Mouse (Mus musculus) liver, embryonic 14.5 days (tissue): ENCODE data around the gene Ebf1. TPM values are rescaled to one million over a fixed set of nuclear protein-coding genes. Genes with fewer than 3 reads are reported as not detected.

ENCODE experiments used
- ATAC-seq: fragments of 200-750 bp; cut with Nextera tagmentation; 2 replicates; pipeline ENCODE4 v1.8.0; 2017; ENCODE audit warnings: moderate number of reproducible peaks, mild to moderate bottlenecking, moderate library complexity; ENCODE audit not compliant: insufficient read depth
- DNase-seq, 3 experiments: peaks; one replicate each; pipeline ENCODE4 v3.0.0-alpha.2; 2012 to 2013; ENCODE audit warnings: low read depth in 3 of 3, low spot score in 3 of 3
- H3K27ac ChIP-seq: fragments of 300-500 bp; sonication (generic); 2 replicates; pipeline ENCODE4 v1.5.1; 2014; ENCODE audit warnings: moderate library complexity, mild to moderate bottlenecking, control low read depth, inconsistent platforms
- H3K27me3 ChIP-seq: fragments of 300-500 bp; sonication (generic); 2 replicates; pipeline ENCODE4 v1.6.1; 2014; ENCODE audit warnings: mild to moderate bottlenecking, low read length, moderate library complexity; ENCODE audit not compliant: control insufficient read depth, insufficient read depth
- H3K36me3 ChIP-seq: fragments of 300-500 bp; sonication (generic); replicated peaks from 2 replicates; pipeline ENCODE4 v1.6.1; 2014; ENCODE audit warnings: low read depth; ENCODE audit not compliant: control insufficient read depth, insufficient read depth
- H3K4me1 ChIP-seq, 2 experiments: fragments of 200-500 bp in 1 of 2; fragments of 300-500 bp in 1 of 2; sonication (generic) in 1 of 2; replicated peaks; 2 replicates each; pipeline ENCODE4 v1.6.1; 2012 to 2014; ENCODE audit warnings: antibody characterized with exemption in 1 of 2, inconsistent platforms in 1 of 2, low read length in 1 of 2; ENCODE audit not compliant: control insufficient read depth in 2 of 2, insufficient read depth in 2 of 2
- H3K4me2 ChIP-seq: fragments of 300-500 bp; sonication (generic); 2 replicates; pipeline ENCODE4 v1.6.1; 2014; ENCODE audit warnings: low read depth, mild to moderate bottlenecking, control low read depth, moderate library complexity
- H3K4me3 ChIP-seq, 2 experiments: fragments of 200-500 bp in 1 of 2; fragments of 300-500 bp in 1 of 2; sonication (generic) in 1 of 2; 2 replicates each; pipeline ENCODE4 v1.5.1; 2012 to 2014; ENCODE audit warnings: low read depth in 2 of 2, low read length in 2 of 2, mild to moderate bottlenecking in 2 of 2, control low read depth in 1 of 2, inconsistent platforms in 1 of 2, moderate library complexity in 1 of 2; ENCODE audit not compliant: insufficient read depth in 1 of 2
- H3K9ac ChIP-seq: fragments of 300-500 bp; sonication (generic); replicated peaks from 2 replicates; pipeline ENCODE4 v1.6.1; 2014; ENCODE audit warnings: mild to moderate bottlenecking, control low read depth, moderate library complexity
- H3K9me3 ChIP-seq: fragments of 300-500 bp; sonication (generic); 2 replicates; pipeline ENCODE4 v1.6.1; 2016; ENCODE audit warnings: low read length, mixed read lengths; ENCODE audit not compliant: control insufficient read depth
- CTCF ChIP-seq: IDR thresholded peaks from 2 replicates; pipeline ENCODE4 v1.5.1; 2016; ENCODE audit warnings: antibody characterized with exemption, low read depth, control low read depth
- EP300 ChIP-seq: IDR thresholded peaks from 2 replicates; pipeline ENCODE4 v1.6.1; 2016; ENCODE audit warnings: antibody characterized with exemption, low read depth
- WGBS: fragments of 180-500 bp; shearing (Covaris S2); extraction: QIAGEN DNeasy Blood & Tissue Kit; methylation state at CpG from one replicate; pipeline ENCODE4 v1.1.7; 2014; ENCODE audit not compliant: insufficient replicate concordance; 5-methylcytosine and 5-hydroxymethylcytosine counted together
- polyA plus RNA-seq, 2 experiments: library from polyadenylated mRNA; depleted of rRNA in 1 of 2; stranded (reverse) in 1 of 2; unstranded in 1 of 2; fragments of >200 nt; fragmentation: Nextera tagmentation in 1 of 2; extraction: Ambion mirVana in 1 of 2; gene quantifications; 2 replicates each; pipeline versions ENCODE4 v1.2.1 to v1.2.3; 2012 to 2014

The Ebf1 gene
- polyA plus RNA-seq, 2 experiments = 0.20 to 0.34 TPM

GRCm38 (mm10) chr11:44619131-44619886 lies 2.2 kb downstream of the Ebf1 start:
- DNase-seq = no peak
- Histone ChIP-seq H3K9ac (no peak overlapping the region), H3K4me1 (no peaks in the 10 kb centered on the region), H3K27ac (no peak overlapping the region), H3K4me2 (no peak overlapping the region), H3K27me3 (peaks cover 72% of the 10 kb centered on the region), H3K4me3 (0 out of 4 replicates have a peak overlapping the region, but pooled peaks of 1 of the 2 experiments have one; percentile 23), H3K36me3 (no peaks in the 10 kb centered on the region), H3K9me3 (no peaks in the 10 kb centered on the region)
- TF ChIP-seq EP300 (no peak), CTCF (no peak)
- WGBS = 4% methylated on average over 15 of the region's 15 CpGs
- no peak for ATAC-seq

GRCm38 (mm10) chr11:44619887-44620693 lies 3.0 kb downstream of the Ebf1 start:
- Histone ChIP-seq H3K4me3 (peak overlapping the region in 1 of 2 experiments; percentile 23; a peak in 1 of 4 replicates), H3K4me2 (no peak overlapping the region), H3K9me3 (no peaks in the 10 kb centered on the region), H3K36me3 (no peaks in the 10 kb centered on the region), H3K9ac (no peak overlapping the region), H3K27me3 (peaks cover 69% of the 10 kb centered on the region), H3K27ac (no peak overlapping the region), H3K4me1 (no peaks in the 10 kb centered on the region)
- WGBS = 5% methylated on average over 41 of the region's 41 CpGs
- ATAC-seq (no peak), DNase-seq (no peak)
- TF ChIP-seq CTCF (no peak), EP300 (no peak)

GRCm38 (mm10) chr11:44620694-44621446 lies 3.8 kb downstream of the Ebf1 start:
- H3K27ac ChIP-seq = no peak overlapping the region
- ATAC-seq (no peak), DNase-seq (no peak)
- H3K4me1 ChIP-seq = no peaks in the 10 kb centered on the region
- no peak overlapping the region for H3K4me2 ChIP-seq
- no peak overlapping the region for H3K4me3 ChIP-seq
- H3K9me3 ChIP-seq = no peaks in the 10 kb centered on the region
- H3K27me3 ChIP-seq = peaks cover 62% of the 10 kb centered on the region
- 36% methylated on average over 19 of the region's 19 CpGs for WGBS
- no peak overlapping the region for H3K9ac ChIP-seq
- no peaks in the 10 kb centered on the region for H3K36me3 ChIP-seq
- TF ChIP-seq CTCF = no peak
- TF ChIP-seq EP300 = no peak

GRCm38 (mm10) chr11:44621615-44622014 lies 4.5 kb downstream of the Ebf1 start:
- Histone ChIP-seq H3K27me3 (peaks cover 55% of the 10 kb centered on the region), H3K9me3 (no peaks in the 10 kb centered on the region), H3K36me3 (no peaks in the 10 kb centered on the region), H3K4me2 (no peak overlapping the region), H3K4me1 (no peaks in the 10 kb centered on the region), H3K27ac (no peak overlapping the region), H3K9ac (no peak overlapping the region), H3K4me3 (no peak overlapping the region)
- no peak for DNase-seq
- WGBS = 48% methylated on average over 10 of the region's 10 CpGs
- TF ChIP-seq CTCF (no peak), EP300 (no peak)
- no peak for ATAC-seq
